Mouse (Mus musculus) megakaryocyte, embryonic 14.5 days (primary cell): Measurements from ENCODE around the gene Gm13290.

Experiments
- FLI1 ChIP-seq: IDR thresholded peaks from 2 replicates; pipeline ENCODE4 v1.6.1; 2012; ENCODE audit warnings: low read length, inconsistent platforms, mixed read lengths
- GATA1 ChIP-seq: IDR thresholded peaks from 3 replicates; pipeline ENCODE4 v1.6.1; 2012; ENCODE audit warnings: mixed read lengths, low read length, inconsistent platforms, borderline replicate concordance

GRCm38 (mm10) chr4:88742771-88743371 lies 30.8 kb upstream of the Gm13290 start:
- TF ChIP-seq GATA1 (no peak), FLI1 (no peak)
